Mouse (Mus musculus) E14TG2a.4 (cell line): ENCODE measurements around the gene Foxf1.
A peak's percentile ranks its signal among the peaks of the same experiment; 100 is the strongest.

ENCODE experiments used
- H3K27me3 ChIP-seq: 2 replicates; pipeline ENCODE4 v1.6.1; 2014; ENCODE audit warnings: low read length, control low read depth; ENCODE audit not compliant: insufficient read depth
- H3K36me3 ChIP-seq: 2 replicates; pipeline ENCODE4 v1.6.1; 2014; ENCODE audit warnings: low read length, control low read depth; ENCODE audit not compliant: insufficient read depth
- H3K4me1 ChIP-seq: replicated peaks from 2 replicates; pipeline ENCODE4 v1.6.1; 2014; ENCODE audit warnings: low read depth, low read length, control low read depth
- H3K4me3 ChIP-seq: replicated peaks from 2 replicates; pipeline ENCODE4 v1.5.1; 2014; ENCODE audit warnings: mild to moderate bottlenecking, low read length
- H3K9me3 ChIP-seq: 2 replicates; pipeline ENCODE4 v1.6.1; 2014; ENCODE audit warnings: low read length, control low read depth
- CTCF ChIP-seq: conservative IDR thresholded peaks from 2 replicates; pipeline ENCODE4 v1.5.1; 2014; ENCODE audit warnings: low read length
- NANOG ChIP-seq: IDR thresholded peaks from 2 replicates; pipeline ENCODE4 v1.6.1; 2014; ENCODE audit warnings: borderline replicate concordance, low read length, mixed read lengths
- POU5F1 ChIP-seq: IDR thresholded peaks from 2 replicates; pipeline ENCODE4 v1.6.1; 2014; ENCODE audit warnings: low read length, borderline replicate concordance

Foxf1 gene

DNA sequence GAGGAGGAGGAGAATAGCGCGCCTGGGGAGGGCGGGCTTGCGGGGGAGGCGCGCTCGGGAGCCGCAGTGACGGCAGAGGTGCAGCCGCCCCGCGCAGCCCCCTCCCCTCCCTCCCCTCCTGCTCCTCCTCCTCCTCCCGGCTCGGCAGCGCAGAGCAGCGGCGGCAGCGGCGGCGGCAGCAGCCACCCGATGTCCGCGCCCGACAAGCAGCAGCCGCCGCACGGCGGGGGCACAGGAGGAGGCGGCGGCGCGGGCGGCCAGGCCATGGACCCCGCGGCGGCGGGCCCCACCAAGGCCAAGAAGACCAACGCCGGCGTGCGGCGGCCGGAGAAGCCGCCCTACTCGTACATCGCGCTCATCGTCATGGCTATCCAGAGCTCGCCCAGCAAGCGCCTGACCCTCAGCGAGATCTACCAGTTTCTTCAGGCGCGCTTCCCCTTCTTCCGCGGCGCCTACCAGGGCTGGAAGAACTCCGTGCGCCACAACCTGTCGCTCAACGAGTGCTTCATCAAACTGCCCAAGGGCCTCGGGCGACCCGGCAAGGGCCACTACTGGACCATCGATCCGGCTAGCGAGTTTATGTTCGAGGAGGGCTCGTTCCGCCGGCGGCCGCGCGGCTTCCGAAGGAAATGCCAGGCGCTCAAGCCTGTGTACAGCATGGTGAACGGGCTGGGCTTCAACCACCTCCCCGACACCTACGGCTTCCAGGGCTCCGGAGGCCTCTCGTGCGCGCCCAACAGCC lies at the start of gene Foxf1:
Gene Foxf1 (plus strand): TSS at position 177 of the 742 bp plus-strand sequence.
- no peak for TF ChIP-seq CTCF
- TF ChIP-seq NANOG: no peak
- TF ChIP-seq POU5F1: no peak
- H3K36me3 ChIP-seq: no peaks in the 10 kb centered on the region
- peaks cover 45% of the 10 kb centered on the region for H3K4me1 ChIP-seq
- H3K9me3 ChIP-seq: no peaks in the 10 kb centered on the region
- H3K27me3 ChIP-seq: peaks cover 94% of the 10 kb centered on the region
- H3K4me3 ChIP-seq: peak within 1 kb of the TSS; percentile 78

DNA sequence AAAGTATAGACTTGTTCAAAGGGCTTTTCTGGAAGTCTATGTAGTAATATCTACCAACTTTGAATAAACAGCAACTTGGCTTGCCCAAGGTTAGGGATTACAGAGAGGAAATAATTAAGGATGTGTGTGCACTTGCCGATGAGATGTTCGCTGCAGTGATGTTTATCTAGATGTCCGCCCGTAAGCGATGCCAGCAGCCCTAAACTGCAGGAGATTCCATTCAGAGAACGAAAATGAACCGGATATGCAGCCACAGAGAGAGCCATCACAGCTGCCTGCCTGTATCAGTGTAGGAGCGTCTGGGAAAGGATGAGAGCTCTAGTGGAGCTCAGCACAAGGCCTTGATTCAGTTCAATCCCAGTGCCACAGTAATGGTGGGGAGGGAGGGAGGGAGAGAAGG lies 48.6 kb upstream of the Foxf1 start:
- no peak overlapping the region for H3K4me3 ChIP-seq
- no peak for TF ChIP-seq NANOG
- TF ChIP-seq POU5F1: no peak
- no peak for TF ChIP-seq CTCF
- H3K27me3 ChIP-seq: peaks cover 27% of the 10 kb centered on the region
- no peaks in the 10 kb centered on the region for H3K9me3 ChIP-seq
- H3K4me1 ChIP-seq: no peaks in the 10 kb centered on the region
- no peaks in the 10 kb centered on the region for H3K36me3 ChIP-seq

DNA sequence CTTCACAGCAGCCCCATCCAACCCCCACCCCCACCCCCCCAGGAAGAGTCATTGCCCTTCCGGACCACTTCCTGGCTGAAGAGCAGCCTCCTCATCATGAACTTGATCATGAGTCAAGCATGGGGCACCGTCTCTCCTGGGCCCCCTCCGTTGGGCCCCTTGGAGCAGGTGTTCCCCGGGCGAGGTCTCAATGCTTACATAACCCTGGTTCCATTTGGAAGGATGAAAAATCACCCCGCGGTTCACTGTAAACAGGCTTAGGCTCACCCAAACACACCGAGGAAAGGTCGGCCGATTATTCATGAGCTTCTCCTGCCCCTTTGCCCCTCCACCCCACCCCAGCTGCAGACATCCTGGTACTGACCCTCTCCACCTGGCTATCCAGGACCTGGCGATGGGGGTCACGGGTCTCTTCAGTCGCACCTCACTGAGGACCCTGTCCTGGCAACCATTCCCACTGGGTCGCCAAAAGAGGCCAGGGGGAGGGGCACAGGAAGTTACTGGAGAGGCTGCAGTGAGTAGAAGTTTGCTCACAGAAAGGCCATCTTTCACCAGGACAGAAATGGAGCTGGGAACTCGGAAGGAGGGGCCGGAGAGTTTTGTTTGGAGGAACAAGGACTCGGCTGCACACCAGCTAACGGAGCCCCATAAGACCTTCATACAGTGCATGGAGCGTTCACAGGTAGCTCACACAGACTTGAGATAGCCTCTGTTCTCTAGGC lies 40.3 kb upstream of the Foxf1 start:
- Histone ChIP-seq H3K4me3 (no peak overlapping the region), H3K4me1 (peaks cover 5% of the 10 kb centered on the region; the same call in 1 of the 2 replicates), H3K9me3 (no peaks in the 10 kb centered on the region), H3K36me3 (no peaks in the 10 kb centered on the region), H3K27me3 (peaks cover 18% of the 10 kb centered on the region)
- TF ChIP-seq POU5F1 (no peak), NANOG (no peak), CTCF (no peak)

DNA sequence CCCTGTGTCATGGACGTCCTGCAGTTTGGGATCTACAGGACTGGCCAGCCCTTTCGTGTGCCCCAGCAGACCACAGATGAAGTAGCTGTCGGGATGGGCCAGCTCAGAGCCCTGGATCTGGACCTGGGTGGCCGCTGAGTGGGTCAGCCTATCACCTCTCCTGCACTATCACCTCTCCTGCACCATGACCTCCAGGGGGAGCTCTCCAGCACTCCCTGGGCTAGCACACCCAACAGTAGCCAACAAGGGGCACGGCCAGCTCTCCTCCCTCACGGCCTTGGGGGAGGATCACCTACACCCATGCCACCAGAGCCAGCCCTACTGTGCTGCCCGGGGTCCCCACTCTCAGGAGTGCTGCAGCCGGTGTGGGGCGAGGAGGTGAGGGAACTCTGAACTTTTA lies 36.7 kb upstream of the Foxf1 start:
- no peak for TF ChIP-seq NANOG
- TF ChIP-seq CTCF: peak; percentile 40
- Histone ChIP-seq H3K4me1 (peaks cover 5% of the 10 kb centered on the region; the same call in 1 of the 2 replicates), H3K4me3 (no peak overlapping the region), H3K36me3 (no peaks in the 10 kb centered on the region), H3K9me3 (no peaks in the 10 kb centered on the region), H3K27me3 (0 out of 2 replicates have a peak, but pooled peaks cover 3% of the 10 kb centered on the region)

DNA sequence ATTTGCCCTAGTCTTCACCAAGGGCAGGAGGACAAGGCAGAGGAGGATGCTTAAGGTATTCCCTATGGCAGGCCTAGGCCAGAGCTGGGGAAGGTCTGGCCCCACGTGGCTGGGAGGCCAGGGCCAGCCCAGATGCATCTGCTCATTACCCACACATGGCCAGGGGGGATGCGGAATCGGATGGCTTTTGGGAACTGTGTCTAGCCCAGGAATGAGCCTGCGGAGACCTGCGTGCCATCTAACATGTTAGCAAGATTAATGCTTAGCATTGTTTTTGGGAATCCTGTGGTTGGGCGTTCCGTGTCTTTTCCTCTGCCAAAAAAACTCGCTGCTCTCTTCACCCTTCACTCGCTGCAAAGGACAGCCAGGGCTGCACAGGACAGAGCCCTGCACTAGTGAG lies 26.1 kb upstream of the Foxf1 start:
- H3K27me3 ChIP-seq: peaks cover 49% of the 10 kb centered on the region
- no peaks in the 10 kb centered on the region for H3K4me1 ChIP-seq
- H3K9me3 ChIP-seq: no peaks in the 10 kb centered on the region
- H3K4me3 ChIP-seq: no peak overlapping the region
- no peaks in the 10 kb centered on the region for H3K36me3 ChIP-seq
- TF ChIP-seq NANOG (no peak), POU5F1 (no peak), CTCF (no peak)

DNA sequence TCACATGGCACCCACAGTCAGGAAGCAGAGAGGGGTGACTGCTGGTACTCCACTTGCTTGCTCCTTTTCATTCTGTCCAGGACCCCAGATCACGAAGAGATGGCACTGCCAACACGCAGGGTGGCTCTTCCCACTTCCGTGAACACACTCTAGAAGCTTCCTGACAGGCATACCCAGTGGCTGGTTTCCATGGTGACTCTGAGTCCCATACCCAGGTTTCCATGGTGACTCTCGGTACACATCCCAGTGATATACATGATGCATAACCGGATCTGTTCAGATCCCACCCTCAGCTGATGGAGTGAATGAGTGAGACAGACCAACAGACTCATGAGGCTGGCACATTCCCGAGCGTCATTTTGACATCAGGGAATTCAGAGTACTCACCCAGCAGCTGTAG lies 25.1 kb upstream of the Foxf1 start:
- TF ChIP-seq CTCF: no peak
- Histone ChIP-seq H3K9me3 (no peaks in the 10 kb centered on the region), H3K27me3 (peaks cover 52% of the 10 kb centered on the region), H3K4me1 (0 out of 2 replicates have a peak, but pooled peaks cover 4% of the 10 kb centered on the region), H3K4me3 (no peak overlapping the region), H3K36me3 (no peaks in the 10 kb centered on the region)

DNA sequence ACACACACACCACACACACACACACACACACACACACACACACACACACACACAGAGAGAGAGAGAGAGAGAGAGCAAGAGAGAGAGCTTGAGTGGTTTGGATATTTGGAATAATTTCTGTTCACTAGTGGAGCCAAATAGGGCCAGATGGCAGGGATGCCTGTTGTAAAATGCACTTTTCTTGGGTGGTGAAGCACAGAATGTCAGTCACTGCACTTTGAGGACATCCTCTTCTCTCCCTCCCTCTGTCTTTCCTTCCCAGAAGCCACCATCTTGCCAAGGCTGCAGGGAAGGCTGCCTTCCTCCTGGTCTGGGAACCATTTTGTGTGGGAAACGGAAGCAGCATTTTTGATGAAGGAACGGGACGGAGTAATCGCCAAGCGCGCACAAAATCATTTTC lies 21.7 kb upstream of the Foxf1 start:
- H3K27me3 ChIP-seq: peaks cover 49% of the 10 kb centered on the region
- H3K4me1 ChIP-seq: 0 out of 2 replicates have a peak, but pooled peaks cover 4% of the 10 kb centered on the region
- no peak for TF ChIP-seq POU5F1
- no peak for TF ChIP-seq NANOG
- TF ChIP-seq CTCF: no peak
- H3K9me3 ChIP-seq: no peaks in the 10 kb centered on the region
- H3K4me3 ChIP-seq: no peak overlapping the region
- no peaks in the 10 kb centered on the region for H3K36me3 ChIP-seq

DNA sequence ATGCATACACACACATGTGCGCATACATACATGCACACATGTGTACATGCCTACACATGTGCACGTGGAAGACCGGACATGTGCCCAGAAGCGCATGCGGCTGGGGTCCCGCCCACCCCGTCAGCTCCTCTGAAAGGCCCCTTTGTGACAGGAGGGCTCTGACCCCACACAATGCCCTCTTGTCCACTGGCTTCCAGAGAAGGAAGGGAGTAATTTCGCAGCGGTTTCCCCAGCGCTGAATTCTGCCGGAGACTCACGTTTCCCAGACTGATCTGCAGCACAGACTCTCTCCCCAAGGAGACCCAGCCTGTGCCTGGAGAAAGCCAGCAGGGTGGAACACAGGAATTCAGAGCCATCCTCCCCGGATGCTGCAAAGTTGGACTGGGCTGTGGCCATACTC lies 20.5 kb upstream of the Foxf1 start:
- no peaks in the 10 kb centered on the region for H3K36me3 ChIP-seq
- H3K4me3 ChIP-seq: no peak overlapping the region
- no peak for TF ChIP-seq POU5F1
- H3K4me1 ChIP-seq: peaks cover 6% of the 10 kb centered on the region; the same call in 1 of the 2 replicates
- peaks cover 44% of the 10 kb centered on the region for H3K27me3 ChIP-seq
- H3K9me3 ChIP-seq: no peaks in the 10 kb centered on the region
